In the genomic region with DNA sequence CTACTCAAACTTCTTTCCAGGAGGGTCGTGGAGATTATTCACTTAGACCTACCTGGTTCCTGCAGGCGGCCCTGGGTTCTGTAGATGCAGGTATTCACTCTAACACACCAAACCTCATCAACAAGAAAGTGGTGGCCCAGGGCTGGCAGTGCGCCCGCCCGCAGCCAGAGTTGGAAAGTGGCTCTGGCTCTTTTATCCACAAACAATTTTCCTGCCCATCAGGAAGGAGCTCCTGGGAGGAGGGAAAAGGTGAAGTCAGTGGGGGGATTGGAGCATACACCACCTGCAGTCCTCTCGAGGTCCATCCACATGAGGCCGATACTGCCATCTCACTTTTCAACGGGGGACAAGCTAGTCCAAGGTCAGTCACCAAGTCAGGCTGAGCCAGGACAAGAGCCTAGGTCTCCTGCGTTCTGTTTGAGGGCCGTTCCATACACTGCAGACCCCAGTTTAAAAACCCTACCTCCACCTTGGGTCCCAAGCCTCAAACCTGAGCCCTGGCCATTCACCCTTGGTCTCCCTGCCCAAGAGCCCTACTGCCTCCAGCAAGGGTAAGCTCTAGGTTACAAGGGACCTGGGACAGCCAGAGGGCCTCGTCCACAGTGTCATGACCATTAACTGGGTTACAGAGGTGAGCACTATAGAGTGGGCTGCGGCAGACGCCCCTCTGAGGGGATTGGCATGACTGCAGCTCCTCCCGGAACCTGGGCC, we compare ENCODE assay signal across 8 mouse cellular contexts. TPM values are rescaled to one million over a fixed set of nuclear protein-coding genes. Genes with fewer than 3 reads are reported as not detected.
DNase-seq lines count a peak whose midpoint lies in the region; ATAC-seq and TF ChIP-seq lines count a peak whose summit lies in the region.

No protein-coding gene starts in this region.

- peaks cover 8% of the 10 kb centered on the region; the same call in 1 of the 2 replicates for H3K9me3 ChIP-seq in megakaryocyte, embryonic 14.5 days
- H3K9me3 ChIP-seq in intestine, embryonic 16.5 days (ENCODE audit: control insufficient read depth, low read length), result no peaks in the 10 kb centered on the region

- ATAC-seq in megakaryocyte, adult 5-6 weeks (ENCODE audit: poor library complexity, severe bottlenecking), result no peak
- no peak for ATAC-seq in intestine, embryonic 16.5 days

- WGBS in intestine, embryonic 16.5 days, result 39% methylated on average over 14 of the region's 14 CpGs

- peak overlapping the region; percentile 74 for H3K27ac ChIP-seq in intestine, embryonic 16.5 days (ENCODE audit: low read length)

- peak overlapping the region; percentile 95 for H3K4me2 ChIP-seq in intestine, embryonic 16.5 days (ENCODE audit: low read depth, low read length)
- peak overlapping the region; percentile 96 for H3K4me2 ChIP-seq in myocyte (ENCODE audit: low read depth)

- H3K27me3 ChIP-seq in megakaryocyte, embryonic 14.5 days (replicated peaks), result peaks cover 24% of the 10 kb centered on the region
- no peaks in the 10 kb centered on the region for H3K27me3 ChIP-seq in intestine, embryonic 16.5 days (replicated peaks; ENCODE audit: control insufficient read depth, insufficient read depth, low read length)
- no peaks in the 10 kb centered on the region for H3K27me3 ChIP-seq in myocyte (ENCODE audit: control insufficient read depth, insufficient read depth, insufficient read length)

- H3ac ChIP-seq in myocyte (ENCODE audit: control insufficient read depth, insufficient read length), result peak overlapping the region; percentile 38

- H3K9ac ChIP-seq in intestine, embryonic 16.5 days (ENCODE audit: low read depth, low read length), result peak overlapping the region; percentile 89

- H3K4me3 ChIP-seq in megakaryocyte, embryonic 14.5 days (replicated peaks), result peak overlapping the region; percentile 95
- peak overlapping the region; percentile 81 for H3K4me3 ChIP-seq in intestine, embryonic 16.5 days (ENCODE audit: low read length)
- peak overlapping the region; percentile 28 for H3K4me3 ChIP-seq in myocyte

- H3K79me2 ChIP-seq in myocyte (ENCODE audit: control insufficient read depth, insufficient read depth), result peaks cover 9% of the 10 kb centered on the region

- no peak for TF ChIP-seq POLR2A in myocyte (IDR thresholded peaks at IDR 0.05; ENCODE audit: insufficient read length, low read depth)

- peaks cover 68% of the 10 kb centered on the region for H3K4me1 ChIP-seq in megakaryocyte, embryonic 14.5 days
- H3K4me1 ChIP-seq in intestine, embryonic 16.5 days (ENCODE audit: control insufficient read depth, insufficient read depth, low read length), result peaks cover 26% of the 10 kb centered on the region

- H3K36me3 ChIP-seq in megakaryocyte, embryonic 14.5 days (replicated peaks; ENCODE audit: low read length), result peaks cover 44% of the 10 kb centered on the region
- H3K36me3 ChIP-seq in intestine, embryonic 16.5 days (ENCODE audit: control insufficient read depth, insufficient read depth, low read length), result peaks cover 25% of the 10 kb centered on the region
- peaks cover under 1% of the 10 kb centered on the region for H3K36me3 ChIP-seq in myocyte (ENCODE audit: control insufficient read depth, insufficient read depth)

- peak; percentile 49 to 53 for DNase-seq in cerebellum, postnatal 36 days
- DNase-seq in embryo, embryonic 11 days, result no peak
- DNase-seq in left cerebral cortex, postnatal 4 days, result no peak
- DNase-seq in spleen, postnatal 14 days (ENCODE audit: low spot score in 2 of 2), result no peak

- intact Hi-C loops in left cerebral cortex, postnatal 4 days (cut with DNase I), result no loop called here

TF ChIP-seq in myocyte, 11 proteins besides CTCF, POLR2A, EP300 and RAD21:
- TF ChIP-seq E2F4 (IDR thresholded peaks at IDR 0.05; ENCODE audit: insufficient read depth) (no peak), USF1 (IDR thresholded peaks at IDR 0.05; ENCODE audit: low read depth) (no peak), POLR2AphosphoS2 (IDR thresholded peaks at IDR 0.05; ENCODE audit: insufficient read length, low read depth) (no peak), MYOG (IDR thresholded peaks at IDR 0.05; ENCODE audit: control insufficient read depth in 1 of 3, insufficient read depth in 1 of 3, insufficient read length in 2 of 3, low read depth in 2 of 3) (no peak), CEBPB (IDR thresholded peaks at IDR 0.05; ENCODE audit: insufficient read depth, poor library complexity, severe bottlenecking) (no peak), MYOD1 (IDR thresholded peaks at IDR 0.05; ENCODE audit: control insufficient read depth in 1 of 3, insufficient read length in 2 of 3, low read depth in 2 of 3) (no peak), TCF12 (IDR thresholded peaks at IDR 0.05; ENCODE audit: insufficient read depth, poor library complexity, severe bottlenecking) (no peak), SRF (IDR thresholded peaks at IDR 0.05; ENCODE audit: control insufficient read depth, insufficient read length, low read depth) (no peak), REST (IDR thresholded peaks at IDR 0.05; ENCODE audit: insufficient read depth, insufficient read length) (no peak)

RNA-seq across cellular contexts. Expression of a gene that starts 0.8 kb away (rescaled TPM):
- 3.6 and 7.0 TPM in 2 replicates for polyA plus RNA-seq in megakaryocyte, embryonic 14.5 days (2012; ENCODE audit: insufficient read depth, low replicate concordance)
- 1.6 and 2.8 TPM in 2 replicates for total RNA-seq in megakaryocyte, adult 5-6 weeks (2015)
- 3.0 and 3.3 TPM in 2 replicates for total RNA-seq in megakaryocyte, adult 5-6 weeks (2017)
- 32.2 and 33.6 TPM in 2 replicates for polyA plus RNA-seq in intestine, embryonic 16.5 days (2015; fragmentation: Nextera tagmentation; extraction: Ambion mirVana)
- polyA plus RNA-seq in myocyte (2012; fragmentation: generic; extraction: Trizol), result 11.5 TPM
- 1 to 10 TPM; 4.0 to 4.2 TPM for total RNA-seq in left cerebral cortex, postnatal 4 days (2021)

Comparison
In these comparisons a context has a peak if more than half of its experiments do, and no peak if none do; other contexts are left out.
1. H3K4me3 ChIP-seq: peak in every context shown above with its lines; median percentile 95 in megakaryocyte, embryonic 14.5 days; 81 in intestine, embryonic 16.5 days; 28 in myocyte.
2. DNase-seq: peak in cerebellum, postnatal 36 days (2 of 2); none in embryo, embryonic 11 days (single experiment), left cerebral cortex, postnatal 4 days (single experiment) and spleen, postnatal 14 days (0 of 2).